Mouse (Mus musculus): ENCODE measurements around the gene Tkt. TPM values are rescaled to one million over a fixed set of nuclear protein-coding genes. Genes with fewer than 3 reads are reported as not detected.
A peak's percentile ranks its signal among the peaks of the same experiment; 100 is the strongest.
"Not testable (repeated sequence)": the region's sequence is repeated elsewhere in the genome, so short reads cannot be mapped to it uniquely, and the experiment has no call there.

Gene Tkt
- polyA plus RNA-seq, 1 experiment, result 271 TPM

- no peak for DNase-seq
- Histone ChIP-seq H3K4me1 (ENCODE audit: control insufficient read depth, insufficient read depth, low read length) (no peaks in the 10 kb centered on the region), H3K4me3 (replicated peaks; ENCODE audit: extremely low read depth, low read depth, low read length) (no peak overlapping the region)
- TF ChIP-seq POLR2A (IDR thresholded peaks at IDR 0.05; ENCODE audit: borderline replicate concordance, extremely low read depth, low read depth, low read length), result no peak
- TF ChIP-seq CTCF (IDR thresholded peaks at IDR 0.05; ENCODE audit: insufficient read depth, low read length), result no peak
These were observed 14.2 kb downstream of the Tkt start for GRCm38 (mm10) chr14:30562343-30562742.

DNA sequence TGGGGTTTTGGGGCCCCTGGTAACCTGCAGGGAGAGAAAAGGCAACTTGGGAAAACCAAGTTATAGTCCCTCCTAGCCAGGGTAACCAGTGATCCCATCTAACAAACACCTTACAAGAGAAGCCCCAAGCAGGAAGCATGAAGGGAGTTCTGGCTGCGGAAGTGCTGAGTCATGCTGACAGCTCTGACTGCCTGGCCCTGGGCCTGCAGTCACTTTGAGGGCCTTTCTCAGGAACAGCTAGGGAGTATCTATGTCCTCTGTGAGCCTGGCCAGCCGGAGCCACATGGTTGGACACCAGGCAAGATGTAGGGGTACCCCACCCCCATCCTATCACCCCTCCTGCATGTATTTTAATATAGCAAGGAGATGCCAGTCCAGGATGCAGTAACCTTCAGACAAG, 16.3 kb downstream of the Tkt start:
- WGBS, result 64% methylated on average over 2 of the region's 2 CpGs
- peak; percentile 66 for DNase-seq
- H3K4me3 ChIP-seq (replicated peaks; ENCODE audit: extremely low read depth, low read depth, low read length), result no peak overlapping the region
- no peak for TF ChIP-seq CTCF (IDR thresholded peaks at IDR 0.05; ENCODE audit: insufficient read depth, low read length)
- TF ChIP-seq POLR2A (IDR thresholded peaks at IDR 0.05; ENCODE audit: borderline replicate concordance, extremely low read depth, low read depth, low read length), result no peak
- no peaks in the 10 kb centered on the region for H3K4me1 ChIP-seq (ENCODE audit: control insufficient read depth, insufficient read depth, low read length)

GRCm38 (mm10) chr14:30566317-30566716, 18.2 kb downstream of the Tkt start:
- no peak for DNase-seq
- 85% methylated on average over 6 of the region's 6 CpGs for WGBS
- no peaks in the 10 kb centered on the region for H3K4me1 ChIP-seq (ENCODE audit: control insufficient read depth, insufficient read depth, low read length)
- TF ChIP-seq CTCF (IDR thresholded peaks at IDR 0.05; ENCODE audit: insufficient read depth, low read length) (no peak), POLR2A (IDR thresholded peaks at IDR 0.05; ENCODE audit: borderline replicate concordance, extremely low read depth, low read depth, low read length) (no peak)
- H3K4me3 ChIP-seq (replicated peaks; ENCODE audit: extremely low read depth, low read depth, low read length), result no peak overlapping the region

GRCm38 (mm10) chr14:30568016-30568415, 19.9 kb downstream of the Tkt start:
- no peak for DNase-seq
- WGBS, result 72% methylated on average over 9 of the region's 9 CpGs
- no peaks in the 10 kb centered on the region for H3K4me1 ChIP-seq (ENCODE audit: control insufficient read depth, insufficient read depth, low read length)
- no peak for TF ChIP-seq CTCF (IDR thresholded peaks at IDR 0.05; ENCODE audit: insufficient read depth, low read length)
- H3K4me3 ChIP-seq (replicated peaks; ENCODE audit: extremely low read depth, low read depth, low read length), result no peak overlapping the region

DNA sequence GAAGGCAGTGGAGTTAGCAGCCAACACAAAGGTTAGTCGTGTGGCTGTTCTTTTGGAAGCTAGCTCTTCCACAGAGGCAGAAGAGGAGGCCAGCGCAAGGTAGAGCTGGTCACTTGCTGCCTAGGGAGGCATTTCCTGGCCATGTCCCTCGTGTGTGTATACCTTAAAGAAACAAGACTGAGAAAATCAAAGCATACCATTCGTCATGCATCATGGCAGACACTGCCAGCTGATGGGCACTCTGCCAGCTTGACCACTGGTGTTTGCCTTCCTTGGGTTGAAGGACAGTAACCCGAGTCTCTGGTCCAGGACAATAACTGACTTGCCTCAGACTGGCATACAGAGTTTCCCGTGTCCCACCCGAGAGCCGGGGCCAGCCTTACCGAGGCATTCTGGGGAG, 22.1 kb downstream of the Tkt start:
- Histone ChIP-seq H3K4me1 (ENCODE audit: control insufficient read depth, insufficient read depth, low read length) (0 out of 2 replicates have a peak, but pooled peaks cover 2% of the 10 kb centered on the region), H3K4me3 (replicated peaks; ENCODE audit: extremely low read depth, low read depth, low read length) (no peak overlapping the region)
- no peak for DNase-seq
- TF ChIP-seq POLR2A (IDR thresholded peaks at IDR 0.05; ENCODE audit: borderline replicate concordance, extremely low read depth, low read depth, low read length) (no peak), CTCF (IDR thresholded peaks at IDR 0.05; ENCODE audit: insufficient read depth, low read length) (no peak)
- WGBS, result 42% methylated on average over 9 of the region's 9 CpGs

DNA sequence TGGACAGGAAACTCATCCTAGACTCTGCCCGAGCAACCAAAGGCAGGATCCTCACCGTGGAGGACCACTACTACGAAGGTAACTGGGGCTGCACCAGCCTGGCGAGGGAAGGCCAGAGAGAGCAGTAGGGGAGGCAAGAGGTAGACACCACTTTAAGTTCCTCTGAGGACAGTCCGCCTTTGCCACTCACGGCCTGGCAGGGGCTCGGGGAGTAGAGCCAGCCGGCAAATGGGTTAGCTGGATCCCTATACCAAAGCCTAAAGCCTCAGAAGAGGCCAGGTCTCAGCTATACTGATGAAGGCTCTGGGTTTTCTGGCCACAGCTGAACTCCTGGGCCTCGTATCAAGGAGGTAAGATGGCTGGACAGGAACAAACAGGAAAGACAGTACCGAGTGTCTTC, 24.1 kb downstream of the Tkt start:
- 81% methylated on average over 10 of the region's 10 CpGs for WGBS
- no peak for DNase-seq
- 0 out of 2 replicates have a peak, but pooled peaks cover 2% of the 10 kb centered on the region for H3K4me1 ChIP-seq (ENCODE audit: control insufficient read depth, insufficient read depth, low read length)
- no peak overlapping the region for H3K4me3 ChIP-seq (replicated peaks; ENCODE audit: extremely low read depth, low read depth, low read length)
- TF ChIP-seq CTCF (IDR thresholded peaks at IDR 0.05; ENCODE audit: insufficient read depth, low read length) (no peak), POLR2A (IDR thresholded peaks at IDR 0.05; ENCODE audit: borderline replicate concordance, extremely low read depth, low read depth, low read length) (no peak)

DNA sequence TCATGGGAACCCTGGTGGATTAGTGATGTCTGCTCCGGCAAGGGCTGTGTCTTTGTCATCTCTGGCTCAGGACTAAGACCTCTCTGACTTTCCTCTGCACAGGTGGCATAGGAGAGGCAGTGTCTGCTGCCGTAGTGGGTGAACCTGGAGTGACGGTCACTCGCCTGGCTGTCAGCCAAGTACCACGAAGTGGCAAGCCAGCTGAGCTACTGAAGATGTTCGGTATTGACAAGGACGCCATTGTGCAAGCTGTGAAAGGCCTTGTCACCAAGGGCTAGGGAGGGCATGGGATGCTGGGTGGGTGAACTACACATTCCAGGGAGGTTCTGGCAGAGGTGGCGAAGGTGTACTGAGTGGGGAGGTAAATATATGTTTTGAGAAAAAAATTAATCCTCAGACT, 25.1 kb downstream of the Tkt start:
- DNase-seq, result no peak
- TF ChIP-seq CTCF (IDR thresholded peaks at IDR 0.05; ENCODE audit: insufficient read depth, low read length) (no peak), POLR2A (IDR thresholded peaks at IDR 0.05; ENCODE audit: borderline replicate concordance, extremely low read depth, low read depth, low read length) (no peak)
- Histone ChIP-seq H3K4me3 (replicated peaks; ENCODE audit: extremely low read depth, low read depth, low read length) (no peak overlapping the region), H3K4me1 (ENCODE audit: control insufficient read depth, insufficient read depth, low read length) (0 out of 2 replicates have a peak, but pooled peaks cover 2% of the 10 kb centered on the region)
- 52% methylated on average over 8 of the region's 8 CpGs for WGBS

GRCm38 (mm10) chr14:30573983-30574584, 25.9 kb downstream of the Tkt start:
- H3K4me3 ChIP-seq (replicated peaks; ENCODE audit: extremely low read depth, low read depth, low read length), result no peak overlapping the region
- peak; percentile 77 for DNase-seq
- no peak for TF ChIP-seq POLR2A (IDR thresholded peaks at IDR 0.05; ENCODE audit: borderline replicate concordance, extremely low read depth, low read depth, low read length)
- peak; percentile 45; the same call in 1 of the 2 replicates for TF ChIP-seq CTCF (IDR thresholded peaks at IDR 0.05; ENCODE audit: insufficient read depth, low read length)
- 51% methylated on average over 6 of the region's 6 CpGs for WGBS
- 0 out of 2 replicates have a peak, but pooled peaks cover 2% of the 10 kb centered on the region for H3K4me1 ChIP-seq (ENCODE audit: control insufficient read depth, insufficient read depth, low read length)

DNA sequence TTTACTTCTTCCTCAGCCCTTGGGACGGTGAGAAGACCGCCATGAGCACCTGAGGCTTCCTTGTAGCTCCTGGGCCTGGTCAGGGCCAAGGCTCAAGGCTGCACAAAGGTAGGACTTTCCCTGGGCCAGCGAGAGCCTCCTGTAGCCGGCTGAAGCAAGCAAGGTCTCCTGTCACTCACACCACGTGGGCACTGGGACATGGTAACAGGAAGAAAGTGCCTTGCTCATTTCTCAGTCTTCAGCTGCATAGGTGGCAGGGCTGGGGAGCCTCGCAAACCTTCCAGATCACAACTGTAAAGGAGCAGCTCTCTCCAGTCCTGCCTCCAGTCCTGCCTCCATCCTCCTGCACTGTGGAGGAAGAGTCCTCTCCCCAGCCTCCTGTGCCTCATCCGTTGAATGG, 27.6 kb downstream of the Tkt start:
- no peak for DNase-seq
- H3K4me3 ChIP-seq (replicated peaks; ENCODE audit: extremely low read depth, low read depth, low read length), result no peak overlapping the region
- TF ChIP-seq CTCF (IDR thresholded peaks at IDR 0.05; ENCODE audit: insufficient read depth, low read length), result no peak
- TF ChIP-seq POLR2A (IDR thresholded peaks at IDR 0.05; ENCODE audit: borderline replicate concordance, extremely low read depth, low read depth, low read length), result no peak
- 0 out of 2 replicates have a peak, but pooled peaks cover 2% of the 10 kb centered on the region for H3K4me1 ChIP-seq (ENCODE audit: control insufficient read depth, insufficient read depth, low read length)
- WGBS, result 70% methylated on average over 7 of the region's 7 CpGs

DNA sequence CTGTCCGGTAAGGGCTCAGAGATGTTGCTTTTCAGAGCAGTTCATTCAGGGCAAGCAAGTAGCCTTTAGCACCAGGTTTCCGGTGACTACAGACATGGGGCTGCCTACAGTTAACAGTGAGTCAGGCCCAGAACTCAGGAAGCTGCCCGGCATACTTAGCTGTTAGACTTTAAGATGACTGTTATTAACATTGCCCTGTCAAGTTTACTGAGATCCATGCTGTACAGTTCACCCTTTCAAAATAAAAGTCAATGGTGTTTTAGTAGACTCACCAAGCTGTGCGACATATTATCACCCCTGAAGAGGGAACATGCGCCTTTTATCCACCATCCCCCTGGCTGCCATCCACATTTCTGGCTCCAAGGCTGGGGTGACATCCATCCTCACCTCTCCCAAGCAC, 28.1 kb downstream of the Tkt start:
- no peak overlapping the region for H3K4me3 ChIP-seq (replicated peaks; ENCODE audit: extremely low read depth, low read depth, low read length)
- 0 out of 2 replicates have a peak, but pooled peaks cover 2% of the 10 kb centered on the region for H3K4me1 ChIP-seq (ENCODE audit: control insufficient read depth, insufficient read depth, low read length)
- whole genome bisulfite sequencing, result 51% methylated on average over 5 of the region's 5 CpGs
- no peak for TF ChIP-seq POLR2A (IDR thresholded peaks at IDR 0.05; ENCODE audit: borderline replicate concordance, extremely low read depth, low read depth, low read length)
- no peak for TF ChIP-seq CTCF (IDR thresholded peaks at IDR 0.05; ENCODE audit: insufficient read depth, low read length)
- DNase-seq, result no peak

DNA sequence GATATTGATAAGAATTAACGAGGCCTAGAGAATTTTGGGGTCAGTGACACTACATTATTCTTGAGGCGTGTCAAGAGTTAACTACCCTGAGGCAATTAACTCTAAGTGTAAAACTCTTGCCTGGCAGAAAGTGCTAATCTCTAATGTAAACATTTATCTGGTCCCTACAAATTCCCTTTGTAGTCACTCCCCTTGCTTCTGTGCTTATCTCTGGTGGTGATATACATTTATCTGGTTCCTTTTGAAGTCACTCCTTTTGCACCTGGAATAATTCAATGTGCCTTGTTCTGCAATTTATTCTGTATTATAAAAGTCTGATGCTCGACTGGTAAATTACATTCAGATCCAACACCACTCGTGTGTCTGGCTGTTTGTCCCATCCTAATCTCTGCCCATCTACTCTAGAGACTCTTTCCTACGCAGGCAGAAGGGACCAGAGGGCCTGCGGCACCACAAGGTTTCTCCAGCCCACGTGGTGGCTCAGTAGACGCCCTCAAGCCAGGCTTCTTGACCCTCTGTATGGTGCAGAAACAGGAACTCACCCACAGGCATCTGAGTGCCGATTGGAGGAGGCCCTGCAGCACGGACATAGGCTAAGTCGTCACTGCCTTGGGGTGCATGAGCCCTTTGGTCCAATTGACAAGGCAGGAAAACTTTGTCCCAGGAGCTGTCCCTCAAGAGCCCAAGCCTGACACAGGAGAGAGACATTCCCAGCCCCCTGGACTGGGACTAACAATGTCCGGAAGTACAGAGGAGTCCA, 29.3 kb downstream of the Tkt start:
- not testable (repeated sequence) for DNase-seq; H3K4me3 ChIP-seq (replicated peaks; ENCODE audit: extremely low read depth, low read depth, low read length); H3K4me1 ChIP-seq (ENCODE audit: control insufficient read depth, insufficient read depth, low read length)
- 24% methylated on average over 10 of the region's 12 CpGs for WGBS

All from lung, adult 2 months (tissue).